Mouse (Mus musculus) cerebellum, adult 8-10 months (tissue): ENCODE data around the gene Ireb2.
"Not testable (repeated sequence)": the region's sequence is repeated elsewhere in the genome, so short reads cannot be mapped to it uniquely, and the experiment has no call there.

Experiments
- DNase-seq: peaks from one replicate; pipeline ENCODE4 v3.0.0; 2022

Gene Ireb2

DNA sequence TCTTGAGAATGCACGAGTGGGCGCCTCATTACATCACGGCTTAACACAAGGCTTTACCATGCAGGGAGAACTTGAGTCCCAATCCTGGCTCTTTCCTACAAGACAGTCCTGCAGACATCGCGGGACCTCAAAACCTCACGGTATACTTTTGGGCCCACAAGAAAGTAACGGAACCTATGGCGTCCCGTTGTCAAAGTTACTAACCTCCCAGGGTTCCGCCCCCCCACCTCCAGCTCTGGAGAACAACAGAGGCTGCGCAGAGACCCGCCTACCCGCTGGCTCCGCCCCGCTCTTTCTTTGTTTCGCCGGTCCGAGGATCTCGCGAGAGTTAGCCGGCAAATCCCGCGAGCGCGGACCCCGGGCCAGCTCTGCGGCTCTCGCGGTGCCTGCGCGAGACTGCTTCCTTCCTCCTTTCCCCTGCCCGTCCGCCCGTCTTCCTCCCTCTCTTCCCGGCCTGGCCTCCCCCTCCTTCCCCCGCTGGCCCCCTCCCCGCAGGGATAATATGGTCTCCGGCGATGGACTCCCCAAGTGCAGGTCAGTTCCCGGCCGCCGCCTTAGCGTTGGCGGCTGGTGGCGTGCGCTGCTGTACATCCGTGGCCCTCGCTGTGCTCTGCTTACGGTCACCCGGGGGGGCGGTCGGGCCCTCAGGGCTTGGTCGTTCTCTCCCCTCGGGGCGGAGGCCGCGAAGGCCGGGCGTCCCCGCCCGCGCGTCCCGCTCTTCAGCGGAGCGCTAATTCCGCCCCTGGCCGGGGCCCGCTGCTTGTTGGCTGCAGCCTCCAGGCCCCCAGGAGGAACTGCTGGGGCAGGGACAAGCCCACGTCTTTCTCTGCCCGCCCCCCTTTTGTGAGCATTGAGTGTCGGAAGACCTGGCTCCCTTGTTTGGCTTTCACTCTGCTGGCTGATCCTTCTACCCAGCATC lies at the start of gene Ireb2:
Gene Ireb2, plus strand, starts transcription at position 427 of the 919 bp plus-strand sequence.
- DNase-seq = peak; percentile 98

- DNase-seq = no peak
Measured at GRCm38 (mm10) chr9:54816508-54817201, 46.9 kb upstream of the Ireb2 start.

DNA sequence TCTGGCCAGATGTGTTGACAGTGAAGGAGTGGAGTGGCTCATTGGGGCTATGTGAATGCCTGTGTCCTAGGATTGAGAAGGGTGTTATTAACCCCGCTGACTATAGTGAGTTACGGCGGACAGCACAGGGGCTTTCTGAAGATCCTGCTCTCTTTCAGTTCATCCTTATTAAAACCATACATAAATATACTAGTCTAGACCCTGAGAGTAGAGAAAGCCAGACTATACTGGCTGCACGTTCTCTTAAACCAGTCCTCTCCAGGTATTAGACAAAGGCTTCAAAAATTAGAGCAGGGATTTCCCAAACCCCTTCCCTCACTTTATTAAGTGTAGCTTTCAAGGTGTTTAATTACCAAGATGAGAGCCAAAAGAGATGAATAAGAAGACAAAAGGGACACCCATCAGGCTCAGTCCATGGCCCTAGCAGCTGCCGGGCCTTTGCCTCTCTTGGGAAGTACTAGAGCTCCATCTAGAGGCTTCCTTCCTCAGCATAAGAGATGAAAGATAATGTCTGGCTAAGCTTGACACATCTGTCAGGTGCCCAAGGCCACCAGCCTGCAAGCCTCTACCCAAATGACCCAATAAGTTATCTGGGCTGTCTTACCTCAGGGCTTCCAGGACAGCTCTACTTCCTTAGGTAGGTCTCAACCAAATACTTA lies 42.0 kb upstream of the Ireb2 start:
- DNase-seq = peak; percentile 3

DNA sequence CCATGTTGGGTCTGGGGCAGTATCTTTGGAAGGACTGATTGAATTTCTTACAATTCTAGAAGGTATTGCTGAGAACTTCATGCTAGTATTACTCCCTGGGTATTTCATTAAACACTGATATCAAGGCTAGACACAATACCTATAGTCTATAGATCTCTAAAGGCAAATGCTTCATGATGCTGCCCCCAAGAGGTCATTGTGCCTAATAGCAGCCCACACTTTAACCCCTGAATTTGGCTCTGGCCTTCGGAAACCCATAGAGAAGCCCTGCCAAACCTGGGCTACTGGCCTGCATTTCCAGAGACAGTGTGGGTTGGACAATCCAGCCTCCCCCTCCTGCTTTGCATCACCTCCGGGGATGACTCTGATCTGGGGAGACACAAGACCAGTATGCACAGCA lies 33.8 kb upstream of the Ireb2 start:
- no peak for DNase-seq

DNA sequence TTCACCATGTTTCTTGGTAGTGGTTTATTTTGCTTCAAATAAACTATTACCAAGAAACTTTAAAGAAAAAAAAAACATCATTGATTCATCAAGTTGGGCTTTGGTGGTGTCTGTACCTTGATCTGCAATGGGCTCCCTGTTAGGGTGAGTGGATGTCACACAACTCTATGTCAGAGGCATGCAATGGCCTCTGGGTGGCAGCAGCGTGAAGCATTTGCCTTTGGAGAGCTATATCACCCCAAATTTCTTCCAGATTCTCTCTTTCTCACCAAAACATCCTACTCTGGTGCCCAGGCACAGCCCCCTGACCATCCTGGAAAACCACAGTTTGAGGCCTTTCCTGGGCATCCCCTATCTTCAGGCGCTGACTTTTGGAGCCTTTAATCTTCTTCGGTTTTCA lies 33.0 kb upstream of the Ireb2 start:
- peak; percentile 15 for DNase-seq

- DNase-seq = no peak
Measured at GRCm38 (mm10) chr9:54833831-54834230, 29.8 kb upstream of the Ireb2 start.

DNA sequence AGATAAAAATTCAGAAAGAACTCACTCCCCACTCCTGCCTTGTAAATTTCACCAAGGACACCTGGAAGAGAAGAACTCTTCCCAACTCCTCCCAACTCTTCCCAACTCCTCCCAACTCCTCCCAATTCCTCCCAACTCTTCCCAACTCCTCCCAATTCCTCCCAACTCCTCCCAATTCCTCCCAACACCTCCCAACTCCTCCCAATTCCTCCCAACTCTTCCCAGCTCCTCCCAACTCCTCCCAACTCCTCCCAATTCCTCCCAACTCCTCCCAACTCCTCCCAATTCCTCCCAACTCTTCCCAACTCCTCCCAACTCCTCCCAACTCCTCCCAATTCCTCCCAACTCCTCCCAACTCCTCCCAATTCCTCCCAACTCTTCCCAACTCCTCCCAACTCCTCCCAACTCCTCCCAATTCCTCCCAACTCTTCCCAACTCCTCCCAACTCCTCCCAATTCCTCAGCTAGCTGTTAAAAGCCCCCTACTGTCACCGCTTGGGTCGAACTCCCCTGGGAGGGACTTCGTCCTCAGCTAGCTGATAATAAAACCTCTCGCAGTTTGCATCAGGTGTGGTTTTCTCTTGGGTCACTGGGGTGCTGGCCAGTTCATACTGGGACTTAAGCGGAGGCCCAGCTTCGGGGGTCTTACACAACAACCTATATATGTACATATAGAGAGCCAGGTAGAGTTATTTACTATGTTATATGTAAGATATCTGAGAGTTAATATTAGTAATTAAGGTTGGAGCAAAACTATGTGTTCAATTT lies 27.5 kb upstream of the Ireb2 start:
- DNase-seq = not testable (repeated sequence)

- no peak for DNase-seq
Measured at GRCm38 (mm10) chr9:54837835-54838234, 25.8 kb upstream of the Ireb2 start.

DNA sequence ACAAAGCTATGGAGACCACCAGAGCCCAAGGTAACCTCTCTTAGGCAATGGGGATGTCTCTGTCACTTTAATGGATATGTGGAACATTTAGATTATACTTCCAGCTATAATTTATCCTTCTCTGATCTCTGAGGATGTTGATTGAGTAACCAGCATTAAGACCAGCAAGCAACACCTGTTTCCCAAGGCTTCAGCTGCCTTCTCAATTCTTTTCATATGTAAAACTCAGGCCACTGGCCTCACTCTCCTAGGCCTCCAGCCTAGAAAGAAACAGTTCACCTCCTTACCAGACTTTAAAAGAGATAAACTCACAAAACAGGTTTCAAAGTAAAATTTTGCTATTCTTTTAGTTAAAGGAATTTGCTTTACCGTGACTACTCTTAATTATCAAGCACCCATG lies 23.4 kb upstream of the Ireb2 start:
- DNase-seq = no peak

DNA sequence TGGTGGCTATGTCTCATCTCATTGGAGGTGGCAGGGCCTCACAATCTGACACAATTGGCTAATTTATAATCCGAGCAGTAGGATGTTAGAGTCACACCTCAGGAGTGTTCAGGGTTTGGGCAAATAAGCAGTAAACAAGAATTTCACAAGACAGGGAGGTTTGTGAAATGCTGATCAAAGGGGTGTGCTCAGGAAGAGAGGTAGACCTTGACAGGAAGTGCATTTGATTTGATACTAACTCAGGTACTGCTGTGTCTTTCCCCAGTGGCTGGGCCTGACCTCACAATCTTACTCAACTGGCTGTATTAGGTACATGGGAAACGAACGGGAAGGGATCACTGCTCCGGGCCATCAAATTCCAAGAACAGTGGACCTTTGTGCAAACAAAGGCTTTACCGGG lies 21.3 kb upstream of the Ireb2 start:
- no peak for DNase-seq

DNA sequence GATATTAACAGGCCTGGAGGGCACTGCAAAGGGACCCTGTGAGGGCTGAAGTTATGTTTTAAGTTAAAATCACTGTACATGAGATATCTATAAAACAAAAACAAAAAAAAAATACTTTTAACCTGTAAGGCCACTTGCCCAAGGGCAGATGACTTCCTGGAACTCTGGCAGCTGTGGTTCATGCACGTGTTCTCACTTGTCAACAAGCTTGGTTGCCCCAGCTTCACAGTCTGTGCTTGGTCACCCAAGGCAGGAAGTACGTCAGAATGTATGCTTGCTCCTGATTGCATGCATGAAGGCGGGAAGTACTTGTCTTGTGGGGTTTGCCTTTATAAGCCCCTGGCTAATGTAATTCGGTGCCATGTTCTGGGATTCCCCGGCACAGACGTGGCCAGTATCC lies 19.7 kb upstream of the Ireb2 start:
- no peak for DNase-seq

GRCm38 (mm10) chr9:54844556-54845176 lies 18.9 kb upstream of the Ireb2 start:
- DNase-seq = no peak

- DNase-seq = no peak
Measured at GRCm38 (mm10) chr9:54848203-54848602, 15.4 kb upstream of the Ireb2 start.

GRCm38 (mm10) chr9:54853036-54853435 lies 10.6 kb upstream of the Ireb2 start:
- DNase-seq = not testable (repeated sequence)

GRCm38 (mm10) chr9:54853619-54854018 lies 10.0 kb upstream of the Ireb2 start:
- no peak for DNase-seq

- no peak for DNase-seq
Measured at GRCm38 (mm10) chr9:54855638-54856037, 8.0 kb upstream of the Ireb2 start.

DNA sequence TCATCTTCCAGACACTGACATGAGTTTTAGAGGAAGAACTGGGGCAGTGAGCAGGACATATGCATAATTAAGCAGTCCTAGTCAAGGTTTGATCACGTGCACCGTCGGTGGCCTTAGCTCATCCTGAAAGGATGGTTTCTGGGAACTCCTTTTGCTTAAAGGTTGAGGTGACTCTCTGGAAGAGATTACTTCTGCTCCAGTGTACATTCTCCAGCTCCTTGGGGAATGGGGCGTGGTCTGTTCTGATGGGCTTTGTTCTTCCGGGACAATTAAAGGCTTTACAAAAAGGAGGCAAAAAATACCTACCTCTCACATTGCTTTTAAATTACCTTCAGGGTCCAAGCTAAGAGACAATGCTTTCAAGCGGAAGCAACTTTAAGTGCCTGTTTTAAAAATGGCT lies 7.5 kb upstream of the Ireb2 start:
- DNase-seq = no peak

- DNase-seq = no peak
Measured at GRCm38 (mm10) chr9:54857474-54857873, 6.1 kb upstream of the Ireb2 start.

DNA sequence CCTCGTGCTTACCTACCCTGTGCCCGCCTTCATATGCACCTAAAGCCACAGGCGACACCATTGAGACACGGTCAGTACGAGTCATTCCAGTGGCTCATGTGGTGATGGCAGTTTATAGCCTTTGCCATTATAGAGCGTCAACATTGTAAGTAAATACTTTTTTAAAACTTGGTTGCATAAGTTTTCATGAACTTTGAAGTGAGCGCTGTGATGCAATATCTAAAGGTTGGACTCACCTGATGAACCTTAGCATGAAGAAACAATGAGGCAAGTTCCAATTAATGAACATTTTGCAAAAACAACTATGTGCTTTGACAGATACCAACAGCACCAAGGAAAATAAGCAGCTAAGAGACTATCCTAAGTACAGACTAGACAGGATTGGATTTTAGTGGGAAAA lies 3.1 kb upstream of the Ireb2 start:
- DNase-seq = no peak

GRCm38 (mm10) chr9:54878759-54879158 lies 15.2 kb downstream of the Ireb2 start:
- no peak for DNase-seq

- DNase-seq = no peak
Measured at GRCm38 (mm10) chr9:54892111-54892510, 28.5 kb downstream of the Ireb2 start.

DNA sequence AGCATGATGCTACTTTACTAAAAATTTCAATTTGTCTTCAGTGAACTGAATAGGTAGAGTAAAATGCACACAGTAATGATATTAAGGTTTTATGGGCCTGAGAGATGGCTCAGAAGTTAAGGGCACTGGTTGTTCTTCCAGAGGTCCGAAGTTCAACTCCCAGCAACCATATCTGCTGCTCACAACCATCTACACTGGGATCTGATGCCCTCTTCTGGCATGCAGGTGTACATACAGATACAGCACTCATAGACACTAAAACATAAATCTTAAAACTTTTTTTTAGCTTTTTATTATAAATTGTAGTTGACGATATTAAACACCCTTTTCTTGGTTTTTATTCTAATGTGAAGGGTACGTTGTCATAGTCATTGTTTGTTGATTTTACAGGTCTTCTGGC lies 33.5 kb downstream of the Ireb2 start:
- DNase-seq = no peak
